Mouse (Mus musculus): Measurements from ENCODE around the gene Ankzf1. TPM values are rescaled to one million over a fixed set of nuclear protein-coding genes. Genes with fewer than 3 reads are reported as not detected.

Gene Ankzf1
- polyA plus RNA-seq, 1 experiment from 2014 or later = 21.6 TPM

- peak; percentile 58 for DNase-seq (ENCODE audit: low spot score)
- Histone ChIP-seq H3K4me3 (no peak overlapping the region), H3K27me3 (ENCODE audit: insufficient read depth, poor library complexity, severe bottlenecking) (peaks cover 12% of the 10 kb centered on the region; the same call in 1 of the 2 replicates), H3K4me1 (replicated peaks) (peaks cover 31% of the 10 kb centered on the region), H3K27ac (no peak overlapping the region), H3K9me3 (no peaks in the 10 kb centered on the region), H3K36me3 (peaks cover 5% of the 10 kb centered on the region; the same call in 1 of the 2 replicates)
- 1% methylated on average over 8 of the region's 8 CpGs for WGBS
These were observed 42.7 kb downstream of the Ankzf1 start for GRCm38 (mm10) chr1:75234606-75235005.

GRCm38 (mm10) chr1:75236117-75237050 lies 44.4 kb downstream of the Ankzf1 start, which contains the start of gene Dnajb2:
Dnajb2 (plus strand) TSS chr1:75236406.
- DNase-seq (ENCODE audit: low spot score) = peak; percentile 85
- Histone ChIP-seq H3K27ac (peak within 1 kb of the TSS; percentile 94), H3K27me3 (ENCODE audit: insufficient read depth, poor library complexity, severe bottlenecking) (peaks cover 12% of the 10 kb centered on the region; the same call in 1 of the 2 replicates), H3K4me1 (replicated peaks) (peaks cover 31% of the 10 kb centered on the region), H3K4me3 (peak within 1 kb of the TSS; percentile 77), H3K36me3 (peaks cover 14% of the 10 kb centered on the region), H3K9me3 (no peaks in the 10 kb centered on the region)
- WGBS = 1% methylated on average over 64 of the region's 64 CpGs

GRCm38 (mm10) chr1:75239591-75239990 lies 47.6 kb downstream of the Ankzf1 start:
- no peak overlapping the region for H3K4me3 ChIP-seq
- WGBS = 89% methylated on average over 10 of the region's 10 CpGs
- no peaks in the 10 kb centered on the region for H3K9me3 ChIP-seq
- H3K4me1 ChIP-seq (replicated peaks) = peaks cover 31% of the 10 kb centered on the region
- H3K27ac ChIP-seq = no peak overlapping the region
- H3K36me3 ChIP-seq = peaks cover 34% of the 10 kb centered on the region
- peaks cover 8% of the 10 kb centered on the region; the same call in 1 of the 2 replicates for H3K27me3 ChIP-seq (ENCODE audit: insufficient read depth, poor library complexity, severe bottlenecking)
- DNase-seq (ENCODE audit: low spot score) = no peak

GRCm38 (mm10) chr1:75243411-75243810 lies 51.5 kb downstream of the Ankzf1 start:
- Histone ChIP-seq H3K4me1 (replicated peaks) (peaks cover 27% of the 10 kb centered on the region), H3K27me3 (ENCODE audit: insufficient read depth, poor library complexity, severe bottlenecking) (no peaks in the 10 kb centered on the region), H3K9me3 (no peaks in the 10 kb centered on the region), H3K4me3 (no peak overlapping the region), H3K36me3 (peaks cover 34% of the 10 kb centered on the region), H3K27ac (no peak overlapping the region)
- DNase-seq (ENCODE audit: low spot score) = no peak
- 90% methylated on average over 14 of the region's 14 CpGs for WGBS

GRCm38 (mm10) chr1:75244175-75244826 lies 52.4 kb downstream of the Ankzf1 start:
- peaks cover 29% of the 10 kb centered on the region for H3K4me1 ChIP-seq (replicated peaks)
- peaks cover 32% of the 10 kb centered on the region for H3K36me3 ChIP-seq
- H3K9me3 ChIP-seq = no peaks in the 10 kb centered on the region
- 82% methylated on average over 12 of the region's 12 CpGs for WGBS
- H3K27me3 ChIP-seq (ENCODE audit: insufficient read depth, poor library complexity, severe bottlenecking) = no peaks in the 10 kb centered on the region
- DNase-seq (ENCODE audit: low spot score) = no peak
- no peak overlapping the region for H3K27ac ChIP-seq
- no peak overlapping the region for H3K4me3 ChIP-seq

GRCm38 (mm10) chr1:75244836-75245235 lies 52.9 kb downstream of the Ankzf1 start:
- 15% methylated on average over 4 of the region's 4 CpGs for WGBS
- Histone ChIP-seq H3K36me3 (peaks cover 27% of the 10 kb centered on the region), H3K4me3 (no peak overlapping the region), H3K27ac (no peak overlapping the region), H3K27me3 (ENCODE audit: insufficient read depth, poor library complexity, severe bottlenecking) (no peaks in the 10 kb centered on the region), H3K9me3 (no peaks in the 10 kb centered on the region), H3K4me1 (replicated peaks) (peaks cover 29% of the 10 kb centered on the region)
- no peak for DNase-seq (ENCODE audit: low spot score)

GRCm38 (mm10) chr1:75247071-75247930 lies 55.4 kb downstream of the Ankzf1 start:
- Histone ChIP-seq H3K4me3 (no peak overlapping the region), H3K4me1 (replicated peaks) (peaks cover 42% of the 10 kb centered on the region), H3K9me3 (no peaks in the 10 kb centered on the region), H3K27me3 (ENCODE audit: insufficient read depth, poor library complexity, severe bottlenecking) (peaks cover 4% of the 10 kb centered on the region), H3K27ac (peak overlapping the region; percentile 62), H3K36me3 (peaks cover 13% of the 10 kb centered on the region)
- no peak for DNase-seq (ENCODE audit: low spot score)
- 81% methylated on average over 16 of the region's 16 CpGs for WGBS

GRCm38 (mm10) chr1:75248041-75248772 lies 56.3 kb downstream of the Ankzf1 start:
- 60% methylated on average over 9 of the region's 9 CpGs for WGBS
- H3K27me3 ChIP-seq (ENCODE audit: insufficient read depth, poor library complexity, severe bottlenecking) = peaks cover 14% of the 10 kb centered on the region
- DNase-seq (ENCODE audit: low spot score) = no peak
- H3K4me1 ChIP-seq (replicated peaks) = peaks cover 42% of the 10 kb centered on the region
- no peaks in the 10 kb centered on the region for H3K9me3 ChIP-seq
- H3K36me3 ChIP-seq = peaks cover 12% of the 10 kb centered on the region
- no peak overlapping the region for H3K4me3 ChIP-seq
- peak overlapping the region; percentile 67 for H3K27ac ChIP-seq

Other genes starting within 250 kb of the Ankzf1 start
- gene Ihh, start 240.5 kb upstream of the Ankzf1 start, polyA plus RNA-seq (2016; fragmentation: Nextera tagmentation; extraction: Ambion mirVana) = 0.12 TPM in 2 replicates
- gene Nhej1, start 67.0 kb upstream of the Ankzf1 start, polyA plus RNA-seq (2016; fragmentation: Nextera tagmentation; extraction: Ambion mirVana) = 14.1 and 14.7 TPM in 2 replicates
- not detected in 2 replicates for gene Slc23a3, start 58.3 kb upstream of the Ankzf1 start, polyA plus RNA-seq (2016; fragmentation: Nextera tagmentation; extraction: Ambion mirVana)
- 53.5 and 67.2 TPM in 2 replicates for gene Cnppd1, start 49.4 kb upstream of the Ankzf1 start, polyA plus RNA-seq (2016; fragmentation: Nextera tagmentation; extraction: Ambion mirVana)
- gene Retreg2, start 49.4 kb upstream of the Ankzf1 start, polyA plus RNA-seq (2016; fragmentation: Nextera tagmentation; extraction: Ambion mirVana) = 46.0 and 63.4 TPM in 2 replicates
- 38.0 and 43.8 TPM in 2 replicates for gene Zfand2b, start 23.5 kb upstream of the Ankzf1 start, polyA plus RNA-seq (2016; fragmentation: Nextera tagmentation; extraction: Ambion mirVana)
- 32.6 and 35.7 TPM in 2 replicates for gene Abcb6, start 11.8 kb upstream of the Ankzf1 start, polyA plus RNA-seq (2016; fragmentation: Nextera tagmentation; extraction: Ambion mirVana)
- 23.1 and 32.1 TPM in 2 replicates for gene Atg9a, start within 50 bp of the Ankzf1 start, polyA plus RNA-seq (2016; fragmentation: Nextera tagmentation; extraction: Ambion mirVana)
- gene Glb1l, start 18.7 kb downstream of the Ankzf1 start, polyA plus RNA-seq (2016; fragmentation: Nextera tagmentation; extraction: Ambion mirVana) = 14.5 and 19.9 TPM in 2 replicates
- 143 and 153 TPM in 2 replicates for gene Stk16, start 18.7 kb downstream of the Ankzf1 start, polyA plus RNA-seq (2016; fragmentation: Nextera tagmentation; extraction: Ambion mirVana)
- gene Tuba4a, start 27.7 kb downstream of the Ankzf1 start, polyA plus RNA-seq (2016; fragmentation: Nextera tagmentation; extraction: Ambion mirVana) = 10.8 and 19.4 TPM in 2 replicates
- gene A630095N17Rik, start 40.0 kb downstream of the Ankzf1 start, polyA plus RNA-seq (2016; fragmentation: Nextera tagmentation; extraction: Ambion mirVana) = not detected in 2 replicates
- gene Dnajb2, start 44.3 kb downstream of the Ankzf1 start, polyA plus RNA-seq (2016; fragmentation: Nextera tagmentation; extraction: Ambion mirVana) = 28.9 and 37.5 TPM in 2 replicates
- 3.9 and 7.9 TPM in 2 replicates for gene Ptprn, start 72.4 kb downstream of the Ankzf1 start, polyA plus RNA-seq (2016; fragmentation: Nextera tagmentation; extraction: Ambion mirVana)
- 7.5 and 22.3 TPM in 2 replicates for gene Resp18, start 86.3 kb downstream of the Ankzf1 start, polyA plus RNA-seq (2016; fragmentation: Nextera tagmentation; extraction: Ambion mirVana)
- gene Dnpep, start 125.8 kb downstream of the Ankzf1 start, polyA plus RNA-seq (2016; fragmentation: Nextera tagmentation; extraction: Ambion mirVana) = 154 and 199 TPM in 2 replicates
- 3.8 and 4.5 TPM in 2 replicates for gene Des, start 168.2 kb downstream of the Ankzf1 start, polyA plus RNA-seq (2016; fragmentation: Nextera tagmentation; extraction: Ambion mirVana)
- 19.0 and 20.2 TPM in 2 replicates for gene Speg, start 183.1 kb downstream of the Ankzf1 start, polyA plus RNA-seq (2016; fragmentation: Nextera tagmentation; extraction: Ambion mirVana)
- gene Gmppa, start 243.8 kb downstream of the Ankzf1 start, polyA plus RNA-seq (2016; fragmentation: Nextera tagmentation; extraction: Ambion mirVana) = 62.3 and 91.2 TPM in 2 replicates